Mouse (Mus musculus): ENCODE data around the gene Lck.
A peak's percentile ranks its signal among the peaks of the same experiment; 100 is the strongest.

Gene Lck

DNA sequence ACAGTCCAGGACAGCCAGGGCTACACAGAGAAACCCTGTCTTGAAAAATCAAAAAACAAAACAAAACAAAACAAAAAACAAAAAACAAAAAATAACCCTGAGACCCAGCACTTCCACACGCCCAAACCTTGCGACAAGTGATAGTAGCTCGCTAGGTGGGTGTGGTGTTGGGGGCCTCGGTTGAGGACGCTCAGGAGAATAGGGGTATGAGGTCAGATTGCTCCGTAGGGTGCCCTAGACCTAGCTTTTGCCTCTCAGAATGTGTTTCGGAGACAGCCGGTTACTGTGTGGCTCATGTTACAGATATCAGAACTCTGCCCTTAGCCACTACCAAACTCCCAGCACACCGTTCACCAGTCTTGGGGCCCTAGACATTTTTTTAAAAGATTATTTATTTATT lies 12.3 kb upstream of the Lck start:
- no peak for DNase-seq (ENCODE audit: low spot score in 2 of 2)

DNA sequence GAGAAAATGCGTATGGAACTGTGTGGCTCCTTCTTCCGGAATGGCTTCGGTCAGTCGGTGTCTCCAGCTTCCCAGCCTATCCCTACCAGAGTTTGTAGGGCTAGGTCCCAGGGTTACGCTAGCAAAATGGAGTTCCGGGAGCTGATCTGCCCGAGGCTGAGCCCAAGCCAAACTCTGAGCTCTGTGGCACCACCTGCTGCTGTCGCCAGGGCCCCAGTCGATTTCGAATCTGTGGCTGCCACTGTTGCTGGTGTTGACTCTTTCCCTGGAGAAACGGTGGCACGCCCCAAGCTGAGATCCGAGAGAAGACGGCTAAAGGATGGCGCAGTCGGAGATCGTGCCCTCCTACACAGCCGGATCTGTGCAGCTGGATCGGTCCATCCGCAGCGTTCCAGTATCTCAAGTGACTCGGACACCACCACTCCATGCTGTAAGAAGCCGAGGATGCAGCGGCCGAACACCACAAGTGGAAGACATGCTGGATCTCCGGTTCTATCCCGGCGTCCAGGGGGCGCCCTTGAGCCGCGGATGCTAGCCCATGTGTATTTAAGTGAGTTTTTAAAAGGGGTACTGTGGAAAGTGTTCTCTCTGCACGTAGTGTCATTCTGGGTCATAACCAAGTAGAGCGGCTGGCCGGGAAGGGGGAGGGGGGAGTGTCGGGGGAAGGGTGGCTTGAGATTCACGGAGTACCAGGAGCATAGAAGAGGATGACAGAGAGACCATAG lies 11.6 kb upstream of the Lck start:
- peak; percentile 70 to 76 for DNase-seq (ENCODE audit: low spot score in 2 of 2)

DNA sequence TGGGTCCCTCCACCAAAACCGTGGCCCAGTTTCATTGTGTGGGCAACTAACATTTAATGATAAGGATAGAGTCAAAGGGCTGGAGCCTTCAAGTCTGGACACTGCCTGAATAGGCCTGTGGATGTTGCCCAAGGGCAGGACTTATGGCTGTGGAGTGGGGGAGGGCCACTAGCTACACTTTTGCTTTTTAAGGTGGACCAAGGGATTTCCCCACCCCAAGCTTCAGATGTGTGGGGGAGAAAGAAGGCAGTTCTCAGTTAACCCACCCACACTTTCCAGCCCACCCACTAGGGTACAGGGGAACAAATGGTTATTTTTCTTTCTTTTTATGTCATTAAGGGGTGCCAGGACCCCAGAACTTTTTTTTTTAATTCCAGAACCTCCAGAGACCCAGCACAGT lies 10.9 kb upstream of the Lck start:
- no peak for DNase-seq (ENCODE audit: low spot score in 2 of 2)

DNA sequence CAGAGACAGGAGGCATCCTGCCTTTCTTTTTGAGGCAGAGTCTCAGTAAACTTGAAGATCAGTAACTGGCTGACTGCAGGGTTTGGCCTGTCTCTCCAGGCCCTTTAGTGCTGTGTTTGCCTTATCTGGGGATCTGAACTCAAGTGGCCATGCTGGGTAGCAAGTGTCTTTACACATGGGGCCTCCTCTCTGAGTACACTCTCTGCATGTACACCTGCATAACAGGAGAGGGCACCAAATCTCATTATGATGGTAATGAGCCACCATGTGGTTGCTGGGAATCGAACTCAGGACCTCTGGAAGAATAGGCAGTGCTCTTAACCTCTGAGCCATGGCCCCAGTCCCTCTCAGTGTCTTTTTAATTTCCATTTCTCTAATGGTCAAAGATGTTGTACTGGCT lies 8.8 kb upstream of the Lck start:
- no peak for DNase-seq (ENCODE audit: low spot score in 2 of 2)

DNA sequence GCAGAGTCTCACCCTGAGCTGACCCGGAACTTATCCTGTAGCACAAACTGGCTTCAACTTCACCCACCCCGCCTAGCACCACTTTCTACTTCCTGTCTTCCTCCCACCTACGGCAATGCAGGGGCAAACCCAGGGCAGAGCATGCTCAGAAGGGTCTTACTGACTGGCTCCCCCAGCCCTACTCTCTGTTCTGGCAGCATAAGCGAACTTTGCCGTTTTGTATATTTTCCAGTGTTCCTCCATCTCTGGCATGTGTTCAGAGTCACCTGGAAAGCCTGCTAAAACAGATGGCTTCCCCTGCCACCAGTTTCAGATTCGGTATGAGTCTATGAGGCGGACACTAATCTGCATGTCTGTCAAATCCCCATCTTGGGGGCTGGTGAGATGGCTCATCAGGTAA lies 6.9 kb upstream of the Lck start:
- DNase-seq (ENCODE audit: low spot score in 2 of 2), result no peak

DNA sequence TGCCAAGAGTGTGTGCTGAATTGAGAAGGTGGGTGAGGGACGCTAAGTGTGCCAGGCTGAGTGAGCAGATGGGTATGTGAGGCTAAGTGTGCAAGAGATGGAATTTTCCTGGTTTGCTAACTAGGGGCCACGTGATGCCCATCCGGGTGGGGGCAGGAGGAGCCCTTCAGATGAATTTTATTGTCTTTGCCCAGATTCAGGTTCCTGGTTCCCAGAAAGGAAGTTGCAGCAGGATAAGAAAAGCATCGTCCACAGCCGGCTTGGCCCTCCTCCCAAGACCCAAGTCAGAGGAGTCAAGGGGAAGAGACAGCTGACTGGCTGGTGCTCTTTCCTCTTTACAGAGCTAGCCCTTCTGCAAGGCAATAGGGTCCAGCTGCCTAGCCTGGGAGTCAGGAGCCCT lies 5.0 kb upstream of the Lck start, which contains the start of gene Fam167b:
TSS of gene Fam167b (minus strand) at position 84 of the 400 bp plus-strand sequence.
- DNase-seq (ENCODE audit: low spot score in 2 of 2), result no peak

DNA sequence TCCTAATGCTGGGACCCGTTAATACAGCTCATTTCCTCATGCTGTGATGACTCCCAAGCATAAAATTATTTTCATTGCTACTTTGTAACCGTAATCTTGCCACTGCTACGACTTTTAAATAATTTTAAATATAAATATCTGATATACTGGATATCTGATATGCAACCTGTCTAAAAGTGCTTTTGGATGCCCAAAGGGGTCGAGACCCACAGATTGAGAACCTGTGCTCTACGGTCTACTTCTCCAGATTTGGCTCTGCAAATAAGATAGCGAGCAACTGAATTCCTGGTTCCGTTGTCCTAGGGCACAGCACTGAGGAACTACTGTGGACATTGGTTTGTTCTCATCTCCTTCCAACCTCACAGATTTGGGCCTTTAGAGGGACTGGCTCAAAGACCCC lies 4.2 kb upstream of the Lck start:
- DNase-seq (ENCODE audit: low spot score in 2 of 2), result no peak

DNA sequence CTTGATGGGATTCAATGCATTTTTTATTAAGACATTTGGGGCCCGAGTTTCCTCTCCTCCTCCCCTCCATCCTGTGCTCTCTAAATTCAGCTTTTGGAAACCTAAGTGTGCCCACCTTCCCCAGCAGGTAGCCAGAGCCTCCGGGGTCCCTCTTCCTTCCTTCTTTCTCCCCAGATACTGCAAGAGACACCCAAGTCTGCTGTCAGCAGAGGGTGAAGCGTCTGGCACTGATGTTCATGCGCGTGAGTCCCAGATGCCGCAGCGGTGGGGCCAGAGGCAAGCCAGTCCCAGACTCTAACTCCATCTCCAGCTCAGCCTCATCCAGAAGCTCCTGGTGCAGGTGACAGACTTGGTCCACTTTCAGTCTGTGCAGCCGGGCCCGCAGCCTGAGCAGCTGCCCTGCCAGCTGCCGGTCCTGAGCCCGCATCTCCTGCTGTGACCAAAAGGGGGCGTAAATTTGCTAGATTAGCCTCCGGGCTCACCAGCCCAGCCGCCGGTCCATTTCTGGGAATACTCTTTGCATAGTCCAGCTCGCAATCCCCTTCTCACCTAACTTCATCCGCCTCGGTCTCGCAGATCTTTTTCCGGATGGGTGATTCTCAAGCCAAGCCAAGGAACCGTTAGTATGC lies 3.5 kb upstream of the Lck start:
- peak; percentile 18 to 25 for DNase-seq (ENCODE audit: low spot score in 2 of 2)

DNA sequence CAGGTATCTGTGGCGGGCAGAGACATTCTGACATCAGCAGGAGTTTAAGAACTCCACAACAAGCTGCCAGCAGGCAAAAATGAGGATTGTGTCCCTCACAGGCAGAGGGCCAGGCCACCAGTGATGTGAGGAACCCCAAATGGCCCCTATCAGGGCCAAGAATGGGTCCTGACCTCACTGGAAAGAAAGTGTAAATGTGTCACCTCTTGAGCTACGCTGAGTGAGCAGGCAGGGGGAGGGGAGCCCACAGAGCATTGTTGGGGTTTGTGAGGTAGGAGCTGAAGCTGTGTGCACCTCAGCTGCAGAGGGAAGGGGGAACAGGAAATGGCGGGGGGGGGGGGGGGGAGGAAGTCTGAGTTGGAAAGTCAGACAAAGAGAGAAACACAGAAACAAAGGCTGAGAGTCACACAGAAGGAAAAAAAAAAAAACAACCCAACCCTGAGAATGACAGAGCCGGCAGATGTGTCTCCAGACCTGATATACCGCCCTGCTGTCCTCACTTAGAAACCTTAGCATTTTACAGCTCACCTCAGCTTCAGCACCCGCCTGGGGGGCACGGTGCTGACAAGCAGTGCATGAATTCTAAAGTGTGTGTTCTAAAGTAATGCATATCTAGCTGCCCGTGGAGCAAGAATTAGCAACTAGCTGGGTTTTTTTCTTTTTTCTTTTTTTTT lies 1.9 kb upstream of the Lck start:
- DNase-seq (ENCODE audit: low spot score in 2 of 2), result no peak

DNA sequence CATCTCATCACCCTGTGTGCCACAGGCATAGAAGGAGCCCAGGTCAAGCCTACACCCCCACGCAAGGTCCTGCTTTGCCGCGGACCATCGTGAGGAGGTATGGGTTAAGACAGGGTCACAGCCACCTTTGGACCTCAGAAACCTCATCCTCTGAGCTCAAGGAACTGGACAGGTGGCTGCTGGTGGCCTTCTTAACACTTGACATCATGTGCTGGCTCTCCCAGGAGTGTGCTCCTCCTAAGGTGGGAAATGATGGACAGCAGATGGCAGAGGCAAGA lies 409 bp downstream of the Lck start:
- DNase-seq (ENCODE audit: low spot score in 2 of 2), result no peak

DNA sequence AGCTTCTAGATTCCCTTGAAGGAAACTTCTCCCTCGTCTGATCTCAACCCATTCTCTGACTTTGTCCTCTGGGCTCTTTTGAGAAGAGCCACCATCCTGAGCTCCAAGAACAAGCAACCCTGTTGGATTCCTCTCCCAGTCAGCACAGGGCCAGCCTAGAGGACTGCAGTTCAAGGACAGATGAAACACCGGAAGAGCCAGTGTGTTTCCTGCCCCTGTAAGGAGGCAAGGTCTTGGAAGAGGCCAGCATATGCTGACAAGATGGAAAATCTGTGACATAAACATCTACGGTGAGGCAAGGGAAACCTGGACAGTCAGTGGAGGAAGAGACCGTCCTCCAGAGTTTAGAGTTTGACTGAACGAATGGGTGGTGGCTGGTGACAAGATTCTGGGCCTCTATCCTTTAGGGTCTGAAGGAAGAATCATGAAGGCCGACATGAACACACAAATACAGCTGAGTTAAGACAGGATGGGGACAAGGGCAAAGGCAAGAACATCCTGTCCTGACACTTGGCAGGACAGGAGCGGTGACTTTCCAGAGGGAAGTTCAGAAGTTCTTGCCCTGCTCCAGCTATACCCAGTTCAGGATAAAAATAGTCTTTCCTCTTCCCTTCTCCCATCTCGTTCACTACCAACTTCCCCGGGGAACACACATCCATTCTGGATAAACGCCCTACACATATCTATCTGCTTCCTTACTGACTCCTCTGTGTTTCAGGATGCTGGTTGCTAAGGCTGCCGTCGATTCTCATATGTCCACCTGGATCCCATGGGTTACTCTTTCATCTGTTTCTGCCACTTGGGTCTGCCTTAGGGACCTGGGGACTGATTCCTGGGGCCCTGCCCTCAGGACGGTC lies 977 bp downstream of the Lck start:
- DNase-seq (ENCODE audit: low spot score in 2 of 2), result no peak

DNA sequence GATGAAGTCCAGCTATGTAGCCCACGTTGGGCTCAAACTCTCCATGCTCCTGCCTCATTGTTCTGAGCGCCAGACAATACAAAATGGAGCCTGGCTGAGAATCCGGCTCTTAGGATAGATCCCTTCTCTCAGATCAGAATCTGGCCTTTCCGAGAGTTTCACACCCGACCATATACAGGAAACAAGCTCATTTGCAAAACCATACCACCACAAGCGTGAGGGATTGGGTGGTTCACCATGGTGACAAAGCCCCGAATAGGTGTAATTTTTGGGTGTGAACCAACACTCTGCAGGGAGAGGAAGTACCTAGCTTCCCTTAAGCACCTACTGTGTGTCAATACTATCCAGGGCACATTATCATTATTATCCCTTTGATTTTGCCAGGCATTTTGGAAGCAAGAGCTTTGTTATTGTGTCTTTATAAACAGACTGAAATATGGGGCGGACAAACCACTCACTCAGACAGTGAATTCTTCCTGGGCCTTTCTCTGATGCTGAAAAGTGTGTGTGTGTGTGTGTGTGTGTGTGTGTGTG lies 1.8 kb downstream of the Lck start:
- DNase-seq (ENCODE audit: low spot score in 2 of 2), result no peak

DNA sequence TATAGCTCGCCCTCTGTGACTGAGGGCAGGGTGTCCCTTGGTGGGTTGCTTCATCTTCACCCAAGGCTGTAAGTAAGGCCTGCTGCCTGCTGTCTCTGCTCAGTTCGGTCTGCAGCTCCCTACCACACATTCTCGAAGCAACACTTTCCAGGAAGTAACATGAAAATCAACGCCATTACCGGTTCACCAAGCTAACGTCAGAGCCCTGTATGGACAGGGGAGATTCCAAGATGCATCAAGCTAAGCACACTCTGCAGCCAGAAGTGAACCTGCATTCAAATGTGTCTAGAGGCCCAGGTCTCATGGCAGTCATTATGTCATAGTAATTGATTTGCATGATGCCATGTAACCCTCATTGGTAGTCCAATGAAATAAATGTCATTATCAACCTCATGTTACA lies 3.4 kb downstream of the Lck start:
- no peak for DNase-seq (ENCODE audit: low spot score in 2 of 2)

DNA sequence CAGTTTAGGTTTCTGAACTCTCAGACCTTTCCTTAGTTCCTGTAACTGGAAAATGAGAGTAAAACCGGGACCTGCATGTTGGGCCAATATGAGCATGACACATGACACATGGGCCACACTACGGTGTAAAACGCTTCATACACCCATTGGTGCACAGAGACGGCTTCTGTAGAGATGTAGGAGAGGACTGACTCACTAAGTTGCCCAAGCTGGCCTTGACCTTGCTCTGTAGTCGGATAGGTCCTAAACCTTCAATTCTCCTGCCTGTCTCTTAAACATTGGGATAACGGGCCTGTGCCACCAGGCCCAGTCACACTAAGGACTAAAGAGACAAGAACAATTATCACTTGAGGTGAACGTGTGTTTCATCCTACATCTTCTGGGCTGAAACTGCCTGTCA lies 5.1 kb downstream of the Lck start:
- DNase-seq (ENCODE audit: low spot score in 2 of 2), result no peak

DNA sequence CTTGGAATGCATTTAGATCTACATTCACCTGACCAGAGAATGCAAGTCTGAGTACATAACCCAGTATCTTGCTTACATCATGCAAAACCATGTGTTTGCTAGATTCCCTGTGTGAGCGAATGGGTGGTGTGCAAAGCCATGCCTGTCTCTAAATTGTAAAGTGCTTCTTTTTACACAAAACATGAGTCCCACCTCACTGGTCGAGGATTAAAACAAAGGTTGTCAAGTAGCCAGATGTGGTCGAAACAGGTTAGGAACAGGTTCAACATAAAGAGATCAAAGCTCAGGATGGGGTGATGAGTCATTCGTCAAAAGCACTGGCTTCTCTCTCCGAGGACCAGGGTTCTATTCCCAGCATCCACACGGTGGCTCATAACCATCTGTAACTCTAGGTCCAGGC lies 8.3 kb downstream of the Lck start:
- no peak for DNase-seq (ENCODE audit: low spot score in 2 of 2)

DNA sequence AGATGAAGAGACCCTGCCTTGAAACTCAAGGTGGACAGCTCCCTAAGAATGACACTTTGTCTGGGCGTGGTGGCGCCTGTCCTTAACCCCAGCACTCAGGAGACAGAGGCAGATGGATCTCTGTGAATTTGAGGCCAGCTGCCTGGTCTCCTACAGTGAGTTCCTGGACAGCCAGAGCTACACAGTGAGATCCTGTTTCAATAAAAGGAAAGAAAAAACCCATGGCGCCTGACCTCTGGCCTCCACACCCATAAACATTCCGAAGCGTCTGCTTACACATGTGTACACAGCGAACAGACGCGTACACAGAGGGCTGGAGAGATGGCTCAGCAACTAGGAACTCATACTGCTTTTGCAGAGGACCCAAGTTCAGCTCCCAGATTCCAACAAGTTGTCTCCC lies 9.7 kb downstream of the Lck start:
- DNase-seq (ENCODE audit: low spot score in 2 of 2), result no peak

DNA sequence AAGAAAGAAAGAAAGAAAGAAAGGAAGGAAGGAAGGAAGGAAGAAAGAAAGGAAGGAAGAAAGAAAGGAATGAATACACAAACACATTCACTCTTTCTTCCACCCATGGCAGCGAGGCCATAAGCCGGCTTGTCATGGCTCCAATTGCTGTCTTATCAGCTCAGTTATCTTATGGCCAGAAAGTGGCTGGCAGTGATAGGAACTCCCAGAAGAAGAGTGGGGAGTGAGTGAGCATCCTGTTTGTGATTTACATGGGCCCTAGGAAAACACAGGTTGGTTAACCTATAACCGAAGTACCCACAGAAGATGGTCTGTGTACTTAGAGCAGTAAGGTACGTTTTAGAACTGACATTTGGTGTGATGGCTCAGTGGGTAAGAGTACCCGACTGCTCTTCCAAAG lies 12.3 kb downstream of the Lck start:
- DNase-seq (ENCODE audit: low spot score in 2 of 2), result no peak

DNA sequence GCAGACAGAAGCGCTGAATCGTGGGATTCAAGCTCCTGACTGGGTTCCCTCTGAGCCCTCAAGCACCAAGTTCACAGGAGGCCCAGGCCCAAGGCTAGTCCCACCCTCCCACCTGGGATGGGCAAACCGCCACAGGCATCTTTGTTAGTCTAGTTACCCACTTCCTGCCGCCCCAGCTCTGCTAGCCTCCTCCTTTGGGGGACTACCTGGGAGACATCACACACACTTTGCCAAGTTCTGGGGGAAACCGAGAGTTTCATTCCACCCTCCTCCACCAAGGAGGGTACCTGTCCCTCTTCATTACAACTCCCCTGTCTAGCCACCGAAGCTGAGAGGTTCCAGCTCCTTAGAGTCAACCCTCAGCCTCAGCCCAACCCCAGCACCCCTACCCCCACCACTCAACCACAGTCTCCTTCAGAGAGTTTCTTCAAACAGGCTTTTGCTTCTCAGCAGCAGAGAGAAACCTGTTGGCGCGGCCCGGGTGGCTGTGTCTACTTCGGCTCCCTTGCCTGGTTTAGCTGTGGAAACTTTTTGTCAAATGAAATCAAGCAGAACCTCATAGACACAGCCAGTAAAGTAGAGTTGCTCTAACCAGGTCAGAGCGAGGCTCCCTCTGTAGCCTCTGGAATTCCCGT lies 15.0 kb downstream of the Lck start:
- no peak for DNase-seq (ENCODE audit: low spot score in 2 of 2)

DNA sequence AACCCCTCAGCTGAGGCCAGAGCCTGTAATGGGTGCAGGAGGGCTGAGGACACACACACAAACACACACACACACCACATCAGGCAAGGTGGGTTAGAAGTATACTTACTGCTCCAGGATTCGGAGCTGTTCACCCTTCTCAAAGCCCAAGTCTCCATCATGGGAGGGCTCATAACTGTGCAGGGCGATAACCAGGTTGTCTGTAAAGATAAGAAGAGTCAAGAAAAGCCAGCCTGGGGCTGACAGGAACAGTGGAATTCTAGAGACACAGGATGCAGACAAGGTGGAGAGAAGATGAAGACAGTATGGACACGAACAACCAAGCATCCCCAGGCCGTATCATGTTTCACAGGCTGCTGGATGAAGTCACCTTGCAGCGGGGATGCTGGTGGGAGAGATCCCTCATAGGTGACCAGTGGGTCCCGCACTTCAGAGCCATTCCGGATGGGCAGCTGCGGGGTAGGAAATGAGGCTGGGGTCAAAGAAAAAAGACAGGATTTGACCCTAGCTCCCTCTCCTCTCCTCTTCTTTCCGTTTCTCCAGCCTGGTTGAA lies 16.1 kb downstream of the Lck start:
- DNase-seq (ENCODE audit: low spot score in 2 of 2), result no peak

DNA sequence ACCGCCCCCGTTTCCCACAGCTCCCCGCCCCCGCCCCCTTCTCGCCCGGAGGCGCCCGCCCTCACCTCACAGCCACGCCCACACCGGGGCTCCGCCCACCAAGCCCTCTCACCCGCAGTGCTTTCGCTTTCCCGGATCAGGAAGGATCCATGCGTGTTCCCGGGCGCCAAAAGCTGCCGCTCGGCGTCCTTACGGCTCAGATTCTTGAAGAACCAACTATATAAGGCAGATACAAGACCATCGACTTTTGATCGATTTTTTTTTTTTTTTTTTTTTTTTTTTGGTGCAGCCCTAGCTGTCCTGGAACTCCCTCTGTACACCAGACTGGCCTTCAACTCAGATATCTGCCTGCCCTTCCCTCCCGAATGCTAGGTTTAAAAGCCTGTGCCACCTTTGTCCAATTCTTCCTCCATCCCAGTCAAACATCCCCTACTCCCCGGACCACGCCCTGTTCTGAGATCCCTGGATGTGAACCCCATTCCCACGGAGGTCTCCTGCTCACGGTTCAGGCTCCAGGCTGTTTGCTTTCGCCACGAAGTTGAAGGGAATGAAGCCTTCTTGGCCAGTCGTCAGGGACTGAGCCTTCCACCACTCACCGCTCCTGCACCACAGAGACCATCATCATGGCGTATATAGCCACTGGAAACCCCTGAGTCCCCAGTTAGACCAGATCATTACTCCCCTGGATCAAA lies 16.8 kb downstream of the Lck start:
- peak; percentile 54 to 72 for DNase-seq (ENCODE audit: low spot score in 2 of 2)

Measured in right cerebral cortex, postnatal 36 days (tissue).